Mouse (Mus musculus) forebrain, embryonic 11.5 days (tissue): ENCODE measurements at regions not wholly inside any gene's neighbourhood (a gene's known extent, or its start where the extent isn't known, plus 50 kb on each side); places are given as distances from the start of the nearest gene placed in this dataset.
A peak's percentile ranks its signal among the peaks of the same experiment; 100 is the strongest.

Source experiments
- ATAC-seq: fragments of 200-750 bp; cut with Nextera tagmentation; replicated peaks from 2 replicates; pipeline ENCODE4 v1.8.0; 2017; ENCODE audit warnings: moderate TSS enrichment; ENCODE audit not compliant: low FRiP score
- DNase-seq: peaks from one replicate; pipeline ENCODE4 v3.0.0-alpha.2; 2017; ENCODE audit warnings: low spot score
- H3K27ac ChIP-seq: fragments of 300-500 bp; sonication (generic); 2 replicates; pipeline ENCODE4 v1.5.1; 2014; ENCODE audit warnings: low read depth, low read length
- H3K27me3 ChIP-seq: fragments of 300-500 bp; sonication (generic); 2 replicates; pipeline ENCODE4 v1.6.1; 2014; ENCODE audit warnings: mild to moderate bottlenecking, low read length, mixed read lengths; ENCODE audit not compliant: control insufficient read depth, insufficient read depth
- H3K36me3 ChIP-seq: fragments of 300-500 bp; sonication (generic); 2 replicates; pipeline ENCODE4 v1.6.1; 2014; ENCODE audit warnings: mild to moderate bottlenecking, low read length, moderate library complexity, mixed read lengths; ENCODE audit not compliant: control insufficient read depth, insufficient read depth
- H3K4me1 ChIP-seq: fragments of 300-500 bp; sonication (generic); replicated peaks from 2 replicates; pipeline ENCODE4 v1.6.1; 2014; ENCODE audit warnings: low read length, mixed read lengths; ENCODE audit not compliant: control insufficient read depth, insufficient read depth
- H3K4me2 ChIP-seq: fragments of 300-500 bp; sonication (generic); 2 replicates; pipeline ENCODE4 v1.6.1; 2014; ENCODE audit warnings: low read depth, mild to moderate bottlenecking, low read length, moderate library complexity, mixed read lengths; ENCODE audit not compliant: severe bottlenecking
- H3K4me3 ChIP-seq: fragments of 300-500 bp; sonication (generic); 2 replicates; pipeline ENCODE4 v1.5.1; 2014; ENCODE audit warnings: low read depth, low read length
- H3K9ac ChIP-seq: fragments of 300-500 bp; sonication (generic); 2 replicates; pipeline ENCODE4 v1.6.1; 2014; ENCODE audit warnings: low read length
- H3K9me3 ChIP-seq: fragments of 300-500 bp; sonication (generic); 2 replicates; pipeline ENCODE4 v1.6.1; 2016; ENCODE audit warnings: low read length, mixed read lengths; ENCODE audit not compliant: control insufficient read depth
- WGBS: fragments of 180-500 bp; shearing (Covaris S2); extraction: QIAGEN DNeasy Blood & Tissue Kit; methylation state at CpG from one replicate; pipeline ENCODE4 v1.1.7; 2014; 5-methylcytosine and 5-hydroxymethylcytosine counted together

DNA sequence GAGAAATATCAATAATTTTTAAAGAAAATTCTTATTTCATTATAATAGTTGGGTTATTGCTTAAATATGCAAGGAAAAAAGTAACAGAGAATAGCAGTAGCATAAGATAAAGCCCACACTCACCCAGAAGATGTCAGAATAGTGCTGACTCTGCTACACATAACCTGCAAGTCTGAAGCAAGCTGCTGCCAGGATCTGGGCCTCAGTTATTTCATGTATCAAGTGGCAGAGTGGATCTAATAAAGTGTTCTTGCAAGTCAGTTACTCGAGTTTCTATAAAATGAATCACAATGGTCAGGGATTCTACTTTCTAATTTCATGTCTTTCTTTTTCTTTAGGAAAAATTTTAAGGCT is 466.2 kb downstream of the Klhl13 start:
- WGBS, result 44% methylated on average over 1 of the region's 1 CpGs
- ATAC-seq, result peak; percentile 70
- no peak for DNase-seq

DNA sequence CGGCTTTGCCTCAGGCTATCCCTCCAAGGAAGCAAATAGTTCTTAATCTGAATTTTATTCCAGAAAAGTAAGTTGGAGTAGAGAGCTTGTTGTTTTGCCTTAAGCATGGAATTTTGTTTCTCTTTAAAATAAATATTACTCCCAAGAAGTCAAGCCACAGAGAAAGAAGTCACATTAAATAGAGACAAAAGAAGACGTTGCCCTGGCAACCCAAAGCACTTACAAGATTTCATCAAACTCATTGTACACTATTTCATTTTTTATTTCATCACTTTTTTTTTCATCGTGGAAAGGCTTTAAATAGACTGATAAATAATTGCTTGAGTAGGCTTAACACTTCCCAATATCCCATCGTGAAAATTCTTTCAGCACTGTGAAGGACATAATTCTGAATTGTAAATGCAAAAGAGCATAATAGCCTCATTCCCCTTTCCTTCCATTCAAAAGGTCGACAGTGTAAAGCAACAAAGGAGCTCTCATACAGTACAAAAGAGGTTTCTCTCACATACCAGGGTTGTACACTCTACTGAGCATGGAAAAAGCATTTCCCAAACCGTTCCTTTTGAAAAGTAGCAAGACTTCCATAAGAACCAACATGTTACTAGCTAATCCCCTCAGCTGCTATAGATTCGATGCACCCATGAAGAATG is 466.7 kb downstream of the Klhl13 start:
- H3K4me3 ChIP-seq, result no peak overlapping the region
- no peaks in the 10 kb centered on the region for H3K9me3 ChIP-seq
- no peaks in the 10 kb centered on the region for H3K4me1 ChIP-seq
- H3K4me2 ChIP-seq, result no peak overlapping the region
- 31% methylated on average over 7 of the region's 7 CpGs for WGBS
- no peak for DNase-seq
- no peaks in the 10 kb centered on the region for H3K36me3 ChIP-seq
- no peak overlapping the region for H3K27ac ChIP-seq
- no peaks in the 10 kb centered on the region for H3K27me3 ChIP-seq
- ATAC-seq, result peak; percentile 90
- no peak overlapping the region for H3K9ac ChIP-seq

More for the DNA sequence above, 466.2 kb downstream of the Klhl13 start:
- H3K9me3 ChIP-seq, result no peaks in the 10 kb centered on the region
- no peak overlapping the region for H3K4me3 ChIP-seq
- H3K27me3 ChIP-seq, result no peaks in the 10 kb centered on the region
- no peak overlapping the region for H3K9ac ChIP-seq
- no peaks in the 10 kb centered on the region for H3K4me1 ChIP-seq
- no peak overlapping the region for H3K27ac ChIP-seq
- no peaks in the 10 kb centered on the region for H3K36me3 ChIP-seq
- no peak overlapping the region for H3K4me2 ChIP-seq

DNA sequence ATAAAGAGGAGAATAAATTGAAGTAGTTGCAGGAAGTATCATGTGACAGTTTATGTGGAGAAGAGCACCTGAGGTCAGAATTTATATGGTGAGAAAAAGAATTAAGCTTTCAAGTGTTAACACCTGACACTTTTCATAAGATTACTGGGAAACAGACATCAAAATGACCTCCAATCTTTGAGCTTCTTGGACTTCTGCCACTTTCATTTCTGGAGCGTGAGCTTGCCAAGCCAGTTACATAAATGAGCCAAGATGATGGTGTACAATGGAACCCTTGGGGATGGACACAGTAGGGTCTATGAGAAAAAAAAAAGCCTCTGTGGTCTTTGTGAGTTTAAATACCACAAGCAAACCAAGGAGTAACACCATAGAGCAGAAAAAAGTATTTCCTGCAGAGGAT is 495.1 kb downstream of the Klhl13 start:
- Histone ChIP-seq H3K27ac (no peak overlapping the region), H3K4me3 (no peak overlapping the region), H3K4me1 (no peaks in the 10 kb centered on the region), H3K4me2 (no peak overlapping the region), H3K9ac (no peak overlapping the region), H3K36me3 (no peaks in the 10 kb centered on the region), H3K9me3 (no peaks in the 10 kb centered on the region), H3K27me3 (no peaks in the 10 kb centered on the region)
- 89% methylated on average over 1 of the region's 1 CpGs for WGBS
- ATAC-seq (no peak), DNase-seq (no peak)

DNA sequence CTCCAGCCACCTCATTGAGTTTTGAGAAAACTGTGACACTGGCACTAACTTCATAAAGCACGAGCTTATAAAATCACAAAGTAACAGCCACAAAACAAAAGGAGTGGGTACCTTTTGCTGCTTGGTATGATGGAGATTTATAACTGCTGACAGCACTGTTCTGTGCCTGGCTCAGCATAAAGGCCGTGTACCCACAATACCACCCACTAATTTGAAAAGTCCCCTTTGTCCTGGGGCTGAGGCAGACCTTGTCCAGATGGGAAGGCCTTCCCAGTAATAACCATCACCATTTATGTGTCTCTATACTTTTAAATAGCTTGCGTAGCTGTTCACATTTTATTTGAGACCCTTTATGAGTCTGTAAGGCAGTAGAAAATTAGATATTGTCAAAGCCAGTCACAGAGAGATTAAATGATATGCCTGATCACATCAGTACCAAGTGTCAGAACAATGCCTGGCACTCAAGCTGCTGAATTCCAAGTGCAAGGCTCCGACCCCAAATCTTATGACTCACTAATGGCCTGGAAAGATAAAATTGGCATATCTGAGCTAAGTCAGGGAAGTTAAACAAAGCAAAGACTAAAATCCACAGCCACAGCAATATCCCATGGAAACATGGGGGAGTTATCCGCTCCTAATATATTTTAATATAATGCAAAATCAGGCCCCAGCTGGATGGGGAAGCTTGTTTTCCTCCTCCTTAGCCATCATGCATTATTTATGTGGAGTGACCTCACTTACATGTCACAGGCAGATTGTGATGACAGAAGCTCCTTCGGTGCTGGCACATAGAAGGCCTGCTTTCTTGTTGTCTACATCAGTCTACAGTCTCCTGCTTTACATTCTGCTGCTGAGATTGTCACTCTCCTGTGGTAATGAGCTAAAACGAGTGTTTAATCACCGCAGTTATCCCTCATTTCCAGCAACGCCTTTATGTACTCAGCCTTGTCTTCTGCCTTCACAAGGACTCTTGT is 515.1 kb downstream of the Klhl13 start:
- Histone ChIP-seq H3K36me3 (no peaks in the 10 kb centered on the region), H3K4me2 (no peak overlapping the region), H3K9ac (no peak overlapping the region), H3K9me3 (no peaks in the 10 kb centered on the region), H3K27ac (peak overlapping the region; percentile 54), H3K4me1 (no peaks in the 10 kb centered on the region), H3K27me3 (no peaks in the 10 kb centered on the region), H3K4me3 (no peak overlapping the region)
- 46% methylated on average over 9 of the region's 9 CpGs for WGBS
- ATAC-seq (peak; percentile 95), DNase-seq (peak; percentile 48)

DNA sequence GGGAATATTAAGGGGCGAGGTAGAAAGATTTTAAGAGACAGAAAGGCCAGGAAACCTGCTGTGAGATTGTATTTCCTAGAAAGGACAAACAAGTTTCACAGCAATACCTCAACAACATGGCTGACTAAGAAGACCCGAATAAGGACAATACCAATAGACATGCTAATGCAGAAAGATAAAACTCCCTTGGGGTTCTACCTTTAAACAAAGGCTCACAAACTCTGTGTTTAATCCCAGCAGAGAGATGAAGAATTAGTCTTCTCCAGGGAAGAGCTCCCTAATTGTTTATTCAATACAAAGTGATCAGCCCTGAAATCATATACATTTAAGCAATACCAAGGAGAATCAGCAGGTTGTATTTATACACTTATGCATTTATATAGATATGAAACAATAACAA is 516.1 kb downstream of the Klhl13 start:
- H3K9ac ChIP-seq, result no peak overlapping the region
- H3K4me3 ChIP-seq, result no peak overlapping the region
- H3K4me2 ChIP-seq, result no peak overlapping the region
- H3K36me3 ChIP-seq, result no peaks in the 10 kb centered on the region
- no peak for DNase-seq
- H3K27ac ChIP-seq, result no peak overlapping the region
- no peaks in the 10 kb centered on the region for H3K27me3 ChIP-seq
- H3K9me3 ChIP-seq, result no peaks in the 10 kb centered on the region
- no peaks in the 10 kb centered on the region for H3K4me1 ChIP-seq
- no peak for ATAC-seq
- 31% methylated on average over 2 of the region's 2 CpGs for WGBS

DNA sequence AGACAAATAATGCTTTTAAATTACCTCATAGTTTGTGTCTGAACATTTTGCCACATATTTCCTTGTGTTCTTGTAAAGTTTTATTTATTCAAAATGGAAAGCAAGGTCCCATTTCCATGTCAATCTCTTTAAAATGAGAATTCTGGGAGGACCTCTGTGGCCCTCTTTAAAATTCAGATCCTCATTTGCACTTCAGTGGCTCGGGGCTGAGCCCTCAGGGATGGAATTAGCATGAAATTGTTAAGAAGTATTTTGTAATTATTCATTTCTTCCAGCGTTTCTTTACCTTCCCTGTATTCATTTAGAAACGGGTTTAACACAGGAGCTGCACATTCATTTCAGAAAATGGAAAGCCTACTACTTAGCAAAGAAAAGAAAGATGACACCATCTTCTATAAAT is 531.7 kb downstream of the Klhl13 start:
- ATAC-seq (no peak), DNase-seq (no peak)
- Histone ChIP-seq H3K27me3 (no peaks in the 10 kb centered on the region), H3K9me3 (no peaks in the 10 kb centered on the region), H3K36me3 (no peaks in the 10 kb centered on the region), H3K9ac (no peak overlapping the region), H3K27ac (no peak overlapping the region), H3K4me1 (no peaks in the 10 kb centered on the region), H3K4me3 (no peak overlapping the region), H3K4me2 (no peak overlapping the region)
- WGBS, result 19% methylated on average over 3 of the region's 3 CpGs

DNA sequence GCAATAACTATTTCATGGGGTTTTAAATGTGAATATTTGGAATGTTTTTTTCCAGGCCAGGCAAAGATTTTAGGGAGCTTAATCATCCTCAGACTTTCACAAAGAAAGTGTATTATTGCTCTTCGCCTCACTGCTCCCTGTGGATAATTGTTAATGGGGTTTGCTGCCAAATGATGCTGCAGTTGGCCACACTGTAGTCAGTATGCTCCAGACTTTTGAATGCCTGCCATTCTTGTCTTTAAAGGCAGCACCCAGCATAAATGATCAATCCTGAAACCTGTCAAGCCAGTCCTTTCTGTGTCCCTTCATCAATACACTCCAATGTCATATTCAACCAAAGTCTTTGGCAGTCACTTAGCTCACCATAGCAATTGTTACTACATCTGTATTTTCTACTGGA is 559.7 kb downstream of the Klhl13 start:
- DNase-seq (no peak), ATAC-seq (no peak)
- no peak overlapping the region for H3K4me2 ChIP-seq
- 68% methylated on average over 1 of the region's 1 CpGs for WGBS
- H3K9ac ChIP-seq, result no peak overlapping the region
- H3K36me3 ChIP-seq, result no peaks in the 10 kb centered on the region
- H3K4me3 ChIP-seq, result no peak overlapping the region
- no peaks in the 10 kb centered on the region for H3K9me3 ChIP-seq
- no peaks in the 10 kb centered on the region for H3K27me3 ChIP-seq
- no peaks in the 10 kb centered on the region for H3K4me1 ChIP-seq
- H3K27ac ChIP-seq, result no peak overlapping the region

DNA sequence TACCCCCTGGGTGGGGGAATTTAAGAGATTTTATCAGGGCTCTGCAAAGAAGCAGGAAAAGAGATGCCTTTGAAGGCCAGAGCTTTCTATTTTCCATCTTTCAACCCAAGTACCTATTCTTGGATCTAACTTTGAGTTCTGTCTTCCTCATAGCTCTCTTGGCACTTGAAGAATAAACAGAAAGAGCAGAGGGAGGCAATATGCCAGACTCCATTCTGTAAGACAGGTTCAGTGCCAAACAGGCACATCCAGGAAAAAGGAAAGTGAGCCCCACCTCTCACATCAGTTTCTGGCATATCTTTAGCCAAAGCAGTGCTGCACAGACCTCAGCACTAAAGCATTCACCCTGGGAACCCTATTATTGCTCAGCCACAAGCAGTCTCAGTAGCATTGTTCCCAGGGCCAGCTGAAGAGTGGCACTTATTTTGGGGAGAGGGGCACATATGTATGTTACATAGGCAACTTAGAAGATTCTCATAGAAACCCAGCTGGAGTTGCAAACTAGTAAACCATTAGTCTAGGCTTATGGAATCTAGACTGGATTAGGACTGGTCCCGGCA is 594.8 kb downstream of the Klhl13 start:
- H3K27ac ChIP-seq, result no peak overlapping the region
- H3K4me1 ChIP-seq, result no peaks in the 10 kb centered on the region
- 76% methylated on average over 1 of the region's 1 CpGs for WGBS
- no peak for ATAC-seq
- no peak overlapping the region for H3K4me3 ChIP-seq
- H3K4me2 ChIP-seq, result no peak overlapping the region
- no peak for DNase-seq
- H3K9me3 ChIP-seq, result no peaks in the 10 kb centered on the region
- H3K9ac ChIP-seq, result no peak overlapping the region
- no peaks in the 10 kb centered on the region for H3K36me3 ChIP-seq
- no peaks in the 10 kb centered on the region for H3K27me3 ChIP-seq
